Mouse (Mus musculus): ENCODE measurements around the gene Mto1. TPM values are rescaled to one million over a fixed set of nuclear protein-coding genes. Genes with fewer than 3 reads are reported as not detected.
A peak's percentile ranks its signal among the peaks of the same experiment; 100 is the strongest.

Mto1 gene
- total RNA-seq, 1 experiment from 2014 or later, result 47.7 TPM

- ATAC-seq (replicated peaks in 1 of 2; ENCODE audit: insufficient read depth in 1 of 2, low FRiP score in 2 of 2, low TSS enrichment in 1 of 2, low read depth in 1 of 2, poor library complexity in 2 of 2, severe bottlenecking in 2 of 2), result peak; percentile 57 to 61
These were observed 73.0 kb downstream of the Mto1 start for GRCm38 (mm10) chr9:78520780-78521601.

- peak; percentile 80 to 81 for ATAC-seq (replicated peaks in 1 of 2; ENCODE audit: insufficient read depth in 1 of 2, low FRiP score in 2 of 2, low TSS enrichment in 1 of 2, low read depth in 1 of 2, poor library complexity in 2 of 2, severe bottlenecking in 2 of 2)
These were observed 73.7 kb downstream of the Mto1 start for GRCm38 (mm10) chr9:78521689-78522088.

Other genes starting within 250 kb of the Mto1 start
- gene Gsta1, start 217.6 kb upstream of the Mto1 start, total RNA-seq (2017), result not detected in 2 replicates
- gene Gm3776, start 191.1 kb upstream of the Mto1 start, total RNA-seq (2017), result not detected in 2 replicates
- not detected in 2 replicates for gene Gm10639, start 158.3 kb upstream of the Mto1 start, total RNA-seq (2017)
- gene Omt2a, start 133.4 kb upstream of the Mto1 start, total RNA-seq (2017), result not detected in 2 replicates
- not detected in 2 replicates for gene Omt2b, start 120.6 kb upstream of the Mto1 start, total RNA-seq (2017)
- not detected in 2 replicates for gene Gsta2, start 92.4 kb upstream of the Mto1 start, total RNA-seq (2017)
- not detected in 2 replicates for gene Dppa5a, start 80.0 kb upstream of the Mto1 start, total RNA-seq (2017)
- not detected in 2 replicates for gene Ooep, start 69.5 kb upstream of the Mto1 start, total RNA-seq (2017)
- gene Ddx43, start 52.4 kb upstream of the Mto1 start, total RNA-seq (2017), result 0.94 and 1.4 TPM in 2 replicates
- gene Cgas, start 5.0 kb upstream of the Mto1 start, total RNA-seq (2017), result 18.0 and 20.8 TPM in 2 replicates
- gene Gm17324, start 578 bp downstream of the Mto1 start, total RNA-seq (2017), result 1.5 TPM in 1 of 2 replicates, not detected in the other
- gene Eef1a1, start 40.9 kb downstream of the Mto1 start, total RNA-seq (2017), result 13,616 and 15,037 TPM in 2 replicates
- gene Slc17a5, start 139.8 kb downstream of the Mto1 start, total RNA-seq (2017), result 7.0 and 11.1 TPM in 2 replicates
- not detected in 2 replicates for gene Cd109, start 167.3 kb downstream of the Mto1 start, total RNA-seq (2017)

Data from hematopoietic stem cell, adult 5-6 weeks (primary cell).